Mouse (Mus musculus): Measurements from ENCODE around the gene D930020B18Rik. TPM values are rescaled to one million over a fixed set of nuclear protein-coding genes. Genes with fewer than 3 reads are reported as not detected.

D930020B18Rik gene
- total and polyA plus RNA-seq, 2 experiments from 2014 or later, result not detected

DNA sequence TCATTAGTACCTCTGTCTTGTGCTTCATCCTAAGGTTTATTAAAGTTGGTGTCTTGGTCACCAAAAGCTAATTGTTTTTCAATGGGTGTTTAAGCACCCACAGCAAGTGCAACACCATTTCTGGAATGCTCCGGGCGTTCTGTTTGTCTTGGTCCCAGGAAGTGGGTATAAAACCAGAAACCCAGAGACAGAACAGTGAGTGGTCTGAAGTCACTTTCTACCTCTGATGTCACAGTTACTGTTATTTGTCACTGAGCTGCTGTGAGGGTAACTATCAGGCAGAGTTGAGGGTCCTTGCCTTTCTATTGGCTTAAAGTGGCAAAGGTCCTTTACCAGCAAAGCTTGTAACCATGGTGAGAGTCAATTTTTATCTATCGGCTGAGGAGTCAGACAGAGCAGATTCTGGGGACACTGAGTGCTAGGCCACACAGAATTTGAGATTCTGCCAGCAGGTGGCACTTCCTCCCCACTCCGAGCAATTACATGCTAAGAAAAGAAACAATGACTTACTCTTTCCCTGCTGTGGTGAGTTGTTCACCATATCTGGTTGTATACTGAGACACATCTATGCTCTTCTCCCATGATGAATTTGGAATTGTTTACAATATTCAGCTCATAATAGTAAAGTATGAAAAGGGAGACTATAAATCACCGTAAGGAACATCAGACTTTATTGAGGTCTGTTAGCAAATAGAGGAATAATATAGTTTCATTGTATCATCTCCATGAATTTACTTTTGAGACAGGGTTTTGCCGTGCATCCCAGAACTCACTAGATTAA lies 1.0 kb upstream of the D930020B18Rik start:
- H3K9ac ChIP-seq (replicated peaks; ENCODE audit: low read depth, low read length), result no peak overlapping the region
- 0 out of 2 replicates have a peak, but pooled peaks cover 6% of the 10 kb centered on the region for H3K4me1 ChIP-seq (ENCODE audit: control insufficient read depth, insufficient read depth)
- peak; percentile 44 for DNase-seq (ENCODE audit: low spot score)
- H3K4me2 ChIP-seq (ENCODE audit: low read depth, low read length), result peak overlapping the region; percentile 87
- H3K27me3 ChIP-seq (ENCODE audit: control insufficient read depth, insufficient read depth, low read length), result peaks cover 32% of the 10 kb centered on the region
- H3K4me3 ChIP-seq (ENCODE audit: low read depth, low read length), result peak overlapping the region; percentile 55
- no peaks in the 10 kb centered on the region for H3K36me3 ChIP-seq (replicated peaks; ENCODE audit: control insufficient read depth, insufficient read depth, low read length)
- TF ChIP-seq CTCF (IDR thresholded peaks at IDR 0.05; ENCODE audit: low read depth) (peak; percentile 65), EP300 (IDR thresholded peaks at IDR 0.05; ENCODE audit: low read depth) (no peak)
- H3K27ac ChIP-seq (ENCODE audit: low read depth), result no peak overlapping the region
- ATAC-seq (ENCODE audit: insufficient read depth, low read depth), result no peak; the same call in 1 of the 2 replicates
- WGBS, result 47% methylated on average over 6 of the region's 6 CpGs
- H3K9me3 ChIP-seq (replicated peaks; ENCODE audit: control insufficient read depth, low read length), result no peaks in the 10 kb centered on the region

DNA sequence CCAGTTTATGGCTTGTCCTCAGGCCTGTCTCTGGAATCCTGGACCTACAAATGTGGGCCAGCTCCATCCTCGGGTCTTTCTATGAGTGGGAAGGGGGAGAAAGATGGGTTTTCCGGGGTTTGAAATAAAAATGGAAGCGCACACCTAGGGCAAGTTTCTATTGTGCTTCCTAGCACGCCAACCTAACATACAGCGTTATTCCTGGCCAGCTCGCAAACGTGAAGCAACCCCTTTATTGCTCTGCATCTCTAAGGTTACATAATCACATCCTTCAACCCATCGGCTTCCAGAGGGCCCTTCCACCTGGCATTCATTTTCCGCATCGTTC lies 480 bp upstream of the D930020B18Rik start:
- Histone ChIP-seq H3K4me3 (ENCODE audit: low read depth, low read length) (peak overlapping the region; percentile 55), H3K36me3 (replicated peaks; ENCODE audit: control insufficient read depth, insufficient read depth, low read length) (no peaks in the 10 kb centered on the region), H3K4me1 (ENCODE audit: control insufficient read depth, insufficient read depth) (0 out of 2 replicates have a peak, but pooled peaks cover 6% of the 10 kb centered on the region), H3K27ac (ENCODE audit: low read depth) (no peak overlapping the region), H3K27me3 (ENCODE audit: control insufficient read depth, insufficient read depth, low read length) (peaks cover 32% of the 10 kb centered on the region), H3K9ac (replicated peaks; ENCODE audit: low read depth, low read length) (no peak overlapping the region), H3K4me2 (ENCODE audit: low read depth, low read length) (peak overlapping the region; percentile 87), H3K9me3 (replicated peaks; ENCODE audit: control insufficient read depth, low read length) (no peaks in the 10 kb centered on the region)
- DNase-seq (ENCODE audit: low spot score) (no peak), ATAC-seq (ENCODE audit: insufficient read depth, low read depth) (no peak)
- TF ChIP-seq EP300 (IDR thresholded peaks at IDR 0.05; ENCODE audit: low read depth), result no peak
- no peak for TF ChIP-seq CTCF (IDR thresholded peaks at IDR 0.05; ENCODE audit: low read depth)
- 16% methylated on average over 10 of the region's 10 CpGs for WGBS

DNA sequence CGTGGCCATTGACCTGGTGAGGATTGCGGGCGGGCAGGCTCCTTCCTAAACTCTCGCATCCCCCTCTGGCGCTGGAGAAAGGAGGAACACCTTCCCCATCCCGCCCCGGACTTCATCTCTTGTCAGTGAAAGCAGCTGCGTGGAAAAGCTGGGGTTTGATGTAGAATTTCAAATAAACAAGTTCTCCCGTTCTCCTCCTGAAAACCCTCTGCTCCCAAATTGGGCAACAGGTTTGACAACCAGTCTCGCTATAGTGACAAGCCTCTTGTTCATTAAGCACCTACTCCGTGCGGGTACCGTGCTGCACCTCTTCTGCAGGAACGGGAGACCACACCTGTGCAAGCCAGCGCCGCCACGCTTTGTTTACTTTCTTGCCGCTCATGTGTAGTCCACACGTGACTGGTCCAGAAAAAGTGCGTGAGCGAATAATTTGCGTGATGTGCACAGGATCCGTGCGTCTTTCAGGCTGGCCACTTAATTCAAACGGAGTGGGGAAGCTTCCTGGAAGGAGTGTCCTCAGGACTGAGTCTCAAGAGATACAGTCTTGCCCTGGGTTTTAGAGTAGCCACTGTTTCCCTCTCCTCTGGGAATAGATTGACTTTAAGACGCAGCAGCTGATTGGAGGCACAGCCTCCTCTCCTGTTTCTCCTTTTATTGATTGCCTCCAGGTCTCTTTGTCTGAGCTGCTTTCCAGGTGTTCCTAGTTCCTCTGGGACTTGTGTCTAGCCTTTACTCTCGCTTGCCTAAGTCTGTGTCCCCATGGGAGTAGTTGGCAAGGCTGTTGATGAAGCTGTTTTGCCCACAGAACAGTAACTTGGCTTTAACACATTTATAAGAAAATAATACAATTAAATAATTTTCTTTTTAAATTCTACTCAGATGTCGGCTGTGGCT lies 913 bp downstream of the D930020B18Rik start:
- peak overlapping the region; percentile 55 for H3K4me3 ChIP-seq (ENCODE audit: low read depth, low read length)
- DNase-seq (ENCODE audit: low spot score), result no peak
- peaks cover 32% of the 10 kb centered on the region for H3K27me3 ChIP-seq (ENCODE audit: control insufficient read depth, insufficient read depth, low read length)
- no peak for ATAC-seq (ENCODE audit: insufficient read depth, low read depth)
- H3K27ac ChIP-seq (ENCODE audit: low read depth), result no peak overlapping the region
- no peak for TF ChIP-seq CTCF (IDR thresholded peaks at IDR 0.05; ENCODE audit: low read depth)
- no peak for TF ChIP-seq EP300 (IDR thresholded peaks at IDR 0.05; ENCODE audit: low read depth)
- WGBS, result 8% methylated on average over 28 of the region's 28 CpGs
- no peaks in the 10 kb centered on the region for H3K9me3 ChIP-seq (replicated peaks; ENCODE audit: control insufficient read depth, low read length)
- H3K4me1 ChIP-seq (ENCODE audit: control insufficient read depth, insufficient read depth), result 0 out of 2 replicates have a peak, but pooled peaks cover 6% of the 10 kb centered on the region
- no peak overlapping the region; the same call in 1 of the 2 replicates for H3K9ac ChIP-seq (replicated peaks; ENCODE audit: low read depth, low read length)
- no peaks in the 10 kb centered on the region for H3K36me3 ChIP-seq (replicated peaks; ENCODE audit: control insufficient read depth, insufficient read depth, low read length)
- H3K4me2 ChIP-seq (ENCODE audit: low read depth, low read length), result peak overlapping the region; percentile 87

DNA sequence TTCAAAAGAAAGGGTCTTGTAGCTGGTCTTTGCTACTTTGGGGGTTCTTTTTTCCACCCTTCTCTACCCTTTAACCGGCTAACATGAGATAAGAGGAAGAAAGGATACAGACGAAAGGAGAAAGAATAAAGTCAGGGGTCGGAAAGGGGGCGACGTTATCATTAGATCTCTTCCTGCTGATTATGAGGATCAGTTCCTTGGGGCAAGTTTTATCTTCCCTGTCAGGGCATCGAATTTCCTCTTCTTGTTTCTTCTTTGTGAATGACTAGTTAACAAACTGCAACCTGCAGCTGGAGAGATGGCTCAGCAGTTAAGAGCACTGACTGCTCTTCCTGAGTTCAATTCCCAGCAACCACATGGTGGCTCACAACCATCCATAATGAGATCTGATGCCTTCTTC lies 4.9 kb downstream of the D930020B18Rik start:
- Histone ChIP-seq H3K4me3 (ENCODE audit: low read depth, low read length) (no peak overlapping the region), H3K9ac (replicated peaks; ENCODE audit: low read depth, low read length) (no peak overlapping the region), H3K4me2 (ENCODE audit: low read depth, low read length) (no peak overlapping the region), H3K36me3 (replicated peaks; ENCODE audit: control insufficient read depth, insufficient read depth, low read length) (no peaks in the 10 kb centered on the region), H3K27ac (ENCODE audit: low read depth) (no peak overlapping the region), H3K4me1 (ENCODE audit: control insufficient read depth, insufficient read depth) (0 out of 2 replicates have a peak, but pooled peaks cover 6% of the 10 kb centered on the region), H3K27me3 (ENCODE audit: control insufficient read depth, insufficient read depth, low read length) (peaks cover 26% of the 10 kb centered on the region), H3K9me3 (replicated peaks; ENCODE audit: control insufficient read depth, low read length) (no peaks in the 10 kb centered on the region)
- DNase-seq (ENCODE audit: low spot score), result no peak
- ATAC-seq (ENCODE audit: insufficient read depth, low read depth), result no peak
- TF ChIP-seq EP300 (IDR thresholded peaks at IDR 0.05; ENCODE audit: low read depth) (no peak), CTCF (IDR thresholded peaks at IDR 0.05; ENCODE audit: low read depth) (no peak)
- 42% methylated on average over 6 of the region's 6 CpGs for WGBS

DNA sequence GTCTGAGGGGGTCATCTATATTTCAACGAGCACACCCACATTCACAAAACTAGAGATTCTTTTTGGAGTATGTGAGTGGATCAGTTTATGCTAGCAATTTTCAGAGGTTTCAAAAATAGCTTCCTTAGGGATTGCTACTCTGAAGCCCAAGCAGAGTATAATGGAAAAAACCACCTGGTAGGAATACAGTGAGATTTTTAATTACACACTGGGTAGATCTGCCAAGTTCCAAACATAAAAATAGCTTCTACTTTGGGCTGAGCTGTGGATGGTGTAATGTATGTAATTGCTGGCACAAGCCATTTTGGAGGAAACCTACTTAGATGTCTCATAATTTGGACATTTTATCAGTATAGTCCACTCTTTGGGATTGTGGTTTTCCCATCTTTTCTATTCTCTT lies 11.7 kb downstream of the D930020B18Rik start:
- no peaks in the 10 kb centered on the region for H3K36me3 ChIP-seq (replicated peaks; ENCODE audit: control insufficient read depth, insufficient read depth, low read length)
- H3K27ac ChIP-seq (ENCODE audit: low read depth), result no peak overlapping the region
- H3K4me3 ChIP-seq (ENCODE audit: low read depth, low read length), result no peak overlapping the region
- H3K4me1 ChIP-seq (ENCODE audit: control insufficient read depth, insufficient read depth), result no peaks in the 10 kb centered on the region
- ATAC-seq (ENCODE audit: insufficient read depth, low read depth) (no peak), DNase-seq (ENCODE audit: low spot score) (no peak)
- TF ChIP-seq CTCF (IDR thresholded peaks at IDR 0.05; ENCODE audit: low read depth) (no peak), EP300 (IDR thresholded peaks at IDR 0.05; ENCODE audit: low read depth) (no peak)
- WGBS, result 79% methylated on average over 1 of the region's 1 CpGs
- no peak overlapping the region for H3K4me2 ChIP-seq (ENCODE audit: low read depth, low read length)
- H3K9me3 ChIP-seq (replicated peaks; ENCODE audit: control insufficient read depth, low read length), result no peaks in the 10 kb centered on the region
- no peaks in the 10 kb centered on the region for H3K27me3 ChIP-seq (ENCODE audit: control insufficient read depth, insufficient read depth, low read length)
- no peak overlapping the region for H3K9ac ChIP-seq (replicated peaks; ENCODE audit: low read depth, low read length)

Data from heart, postnatal 0 days (tissue).